Mouse (Mus musculus) embryonic facial prominence, embryonic 11.5 days (tissue): Measurements from ENCODE around the gene Fcrl1. TPM values are rescaled to one million over a fixed set of nuclear protein-coding genes. Genes with fewer than 3 reads are reported as not detected.

Experiments
- ATAC-seq: fragments of 200-750 bp; cut with Nextera tagmentation; replicated peaks from 2 replicates; pipeline ENCODE4 v1.8.0; 2017; ENCODE audit warnings: low read depth; ENCODE audit not compliant: insufficient number of reproducible peaks, low FRiP score, low TSS enrichment
- DNase-seq: peaks from one replicate; pipeline ENCODE4 v3.0.0-alpha.2; 2015; ENCODE audit warnings: low spot score
- H3K27ac ChIP-seq: fragments of 300-500 bp; sonication (generic); replicated peaks from 2 replicates; pipeline ENCODE4 v1.5.1; 2014; ENCODE audit warnings: mild to moderate bottlenecking, low read depth, low read length, control low read depth
- H3K27me3 ChIP-seq: fragments of 300-500 bp; sonication (generic); 2 replicates; pipeline ENCODE4 v1.6.1; 2014; ENCODE audit warnings: mild to moderate bottlenecking, low read length, moderate library complexity, mixed read lengths; ENCODE audit not compliant: control insufficient read depth, insufficient read depth
- H3K36me3 ChIP-seq: fragments of 300-500 bp; sonication (generic); replicated peaks from 2 replicates; pipeline ENCODE4 v1.6.1; 2014; ENCODE audit warnings: low read depth, mild to moderate bottlenecking, low read length, moderate library complexity, mixed read lengths; ENCODE audit not compliant: control insufficient read depth, insufficient read depth
- H3K4me1 ChIP-seq: fragments of 300-500 bp; sonication (generic); 2 replicates; pipeline ENCODE4 v1.6.1; 2014; ENCODE audit warnings: low read length, mixed read lengths; ENCODE audit not compliant: control insufficient read depth, insufficient read depth
- H3K4me2 ChIP-seq: fragments of 300-500 bp; sonication (generic); 2 replicates; pipeline ENCODE4 v1.6.1; 2014; ENCODE audit warnings: low read depth, mild to moderate bottlenecking, control low read depth, low read length, moderate library complexity
- H3K4me3 ChIP-seq: fragments of 300-500 bp; sonication (generic); 2 replicates; pipeline ENCODE4 v1.5.1; 2014; ENCODE audit warnings: low read depth, low read length, control low read depth
- H3K9ac ChIP-seq: fragments of 300-500 bp; sonication (generic); replicated peaks from 2 replicates; pipeline ENCODE4 v1.6.1; 2014; ENCODE audit warnings: mild to moderate bottlenecking, control low read depth, low read length
- H3K9me3 ChIP-seq: fragments of 300-500 bp; sonication (generic); replicated peaks from 2 replicates; pipeline ENCODE4 v1.6.1; 2016; ENCODE audit warnings: mild to moderate bottlenecking, low read length, inconsistent platforms, mixed read lengths; ENCODE audit not compliant: control insufficient read depth
- WGBS: fragments of 180-500 bp; shearing (Covaris S2); extraction: QIAGEN DNeasy Blood & Tissue Kit; methylation state at CpG from one replicate; pipeline ENCODE4 v1.1.7; 2014; 5-methylcytosine and 5-hydroxymethylcytosine counted together
- polyA plus RNA-seq: library from polyadenylated mRNA; unstranded; fragments of >200 nt; fragmentation: Nextera tagmentation; extraction: Ambion mirVana; gene quantifications from 2 replicates; pipeline ENCODE4 v1.2.1, GENCODE M21; 2014

The Fcrl1 gene
- polyA plus RNA-seq, 1 experiment from 2014 or later: not detected

DNA sequence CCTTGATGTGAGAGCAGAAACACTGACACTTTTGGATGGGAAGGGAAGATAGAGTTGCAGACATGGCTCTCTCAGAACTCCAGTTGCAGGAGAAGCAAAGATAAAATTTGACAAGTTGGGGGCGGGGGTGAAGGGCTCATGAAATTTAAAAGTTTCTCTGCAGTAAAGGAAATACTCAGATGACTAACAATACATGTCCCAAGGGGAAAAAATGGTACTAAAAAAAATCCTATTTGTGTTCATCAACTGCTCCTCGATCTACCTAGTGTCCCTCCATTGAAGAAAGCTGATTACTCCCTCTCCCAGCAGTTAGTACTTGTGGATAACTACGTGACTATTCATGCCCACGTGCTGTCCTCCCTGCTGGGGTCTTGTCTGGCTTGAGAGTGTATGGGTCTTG lies 22.6 kb downstream of the Fcrl1 start:
- 62% methylated on average over 4 of the region's 4 CpGs for WGBS
- ATAC-seq: no peak
- Histone ChIP-seq H3K27me3 (no peaks in the 10 kb centered on the region), H3K9me3 (no peaks in the 10 kb centered on the region), H3K27ac (no peak overlapping the region), H3K9ac (no peak overlapping the region), H3K36me3 (no peaks in the 10 kb centered on the region), H3K4me2 (no peak overlapping the region), H3K4me3 (no peak overlapping the region), H3K4me1 (no peaks in the 10 kb centered on the region)
- DNase-seq: no peak

- no peak overlapping the region for H3K4me2 ChIP-seq
- 91% methylated on average over 4 of the region's 4 CpGs for WGBS
- no peak overlapping the region for H3K9ac ChIP-seq
- no peak for ATAC-seq
- H3K27me3 ChIP-seq: no peaks in the 10 kb centered on the region
- no peak overlapping the region for H3K4me3 ChIP-seq
- no peak for DNase-seq
- H3K27ac ChIP-seq: no peak overlapping the region
- H3K9me3 ChIP-seq: no peaks in the 10 kb centered on the region
- H3K4me1 ChIP-seq: no peaks in the 10 kb centered on the region
- H3K36me3 ChIP-seq: no peaks in the 10 kb centered on the region
These were observed 23.7 kb downstream of the Fcrl1 start for GRCm38 (mm10) chr3:87399906-87400305.

GRCm38 (mm10) chr3:87401321-87401720 lies 25.1 kb downstream of the Fcrl1 start:
- Histone ChIP-seq H3K4me2 (no peak overlapping the region), H3K27ac (no peak overlapping the region), H3K9ac (no peak overlapping the region), H3K36me3 (no peaks in the 10 kb centered on the region), H3K27me3 (no peaks in the 10 kb centered on the region), H3K9me3 (no peaks in the 10 kb centered on the region), H3K4me3 (no peak overlapping the region), H3K4me1 (no peaks in the 10 kb centered on the region)
- no peak for ATAC-seq
- 65% methylated on average over 5 of the region's 5 CpGs for WGBS
- no peak for DNase-seq

GRCm38 (mm10) chr3:87408171-87408570 lies 32.0 kb downstream of the Fcrl1 start:
- H3K9ac ChIP-seq: no peak overlapping the region
- ATAC-seq (no peak), DNase-seq (peak; percentile 41)
- H3K4me3 ChIP-seq: no peak overlapping the region
- H3K4me2 ChIP-seq: no peak overlapping the region
- no peaks in the 10 kb centered on the region for H3K27me3 ChIP-seq
- no peaks in the 10 kb centered on the region for H3K36me3 ChIP-seq
- H3K27ac ChIP-seq: no peak overlapping the region
- 33% methylated on average over 4 of the region's 4 CpGs for WGBS
- H3K4me1 ChIP-seq: no peaks in the 10 kb centered on the region
- H3K9me3 ChIP-seq: no peaks in the 10 kb centered on the region

GRCm38 (mm10) chr3:87409196-87409935 lies 33.2 kb downstream of the Fcrl1 start:
- DNase-seq (no peak), ATAC-seq (no peak)
- H3K27ac ChIP-seq: no peak overlapping the region
- H3K9me3 ChIP-seq: no peaks in the 10 kb centered on the region
- WGBS: 78% methylated on average over 4 of the region's 4 CpGs
- no peak overlapping the region for H3K4me3 ChIP-seq
- H3K4me1 ChIP-seq: no peaks in the 10 kb centered on the region
- H3K4me2 ChIP-seq: no peak overlapping the region
- no peaks in the 10 kb centered on the region for H3K36me3 ChIP-seq
- no peaks in the 10 kb centered on the region for H3K27me3 ChIP-seq
- no peak overlapping the region for H3K9ac ChIP-seq

DNA sequence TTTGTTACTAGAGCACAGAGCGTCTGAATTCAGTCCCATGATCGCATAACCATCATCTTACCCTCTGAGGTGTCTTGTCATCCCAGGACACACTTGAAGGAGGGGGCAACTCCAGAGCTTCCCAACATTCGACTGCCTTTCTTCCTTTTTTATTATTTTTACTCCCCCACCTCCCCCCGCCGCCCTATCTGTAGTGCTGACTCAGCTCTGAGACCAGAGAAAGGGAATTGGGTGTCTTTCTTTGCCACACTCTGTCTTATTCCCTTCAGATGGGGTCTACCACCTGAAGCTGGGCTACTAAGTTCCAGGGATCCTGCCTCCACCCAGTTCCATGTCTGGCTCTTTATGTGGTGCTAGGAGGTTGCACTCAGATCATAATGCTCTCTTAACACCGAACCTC lies 34.4 kb downstream of the Fcrl1 start:
- DNase-seq (no peak), ATAC-seq (no peak)
- no peaks in the 10 kb centered on the region for H3K27me3 ChIP-seq
- H3K4me2 ChIP-seq: no peak overlapping the region
- H3K27ac ChIP-seq: no peak overlapping the region
- no peaks in the 10 kb centered on the region for H3K9me3 ChIP-seq
- no peaks in the 10 kb centered on the region for H3K36me3 ChIP-seq
- H3K9ac ChIP-seq: no peak overlapping the region
- WGBS: 85% methylated on average over 6 of the region's 6 CpGs
- no peak overlapping the region for H3K4me3 ChIP-seq
- H3K4me1 ChIP-seq: no peaks in the 10 kb centered on the region

DNA sequence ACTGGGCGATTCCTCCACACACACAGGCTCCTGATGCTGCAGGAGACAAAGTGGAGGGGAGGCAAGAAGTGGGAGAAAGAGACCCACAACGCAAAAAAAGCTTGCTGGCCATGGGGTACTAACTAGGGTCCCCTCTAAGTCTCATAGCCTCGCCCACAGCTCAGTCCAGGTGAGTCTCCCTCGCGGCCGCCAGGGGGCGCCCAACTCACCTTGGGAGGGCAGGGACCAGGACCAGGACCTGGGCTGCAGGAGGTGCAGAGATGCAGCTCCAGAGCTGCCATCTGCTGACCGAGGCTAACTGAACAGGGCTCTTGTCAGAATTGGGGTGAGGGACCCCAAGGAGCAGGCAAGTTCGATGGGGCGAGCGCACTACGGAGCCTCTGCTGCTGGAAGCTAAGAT lies 35.0 kb downstream of the Fcrl1 start:
- no peak overlapping the region for H3K4me2 ChIP-seq
- no peak for ATAC-seq

DNA sequence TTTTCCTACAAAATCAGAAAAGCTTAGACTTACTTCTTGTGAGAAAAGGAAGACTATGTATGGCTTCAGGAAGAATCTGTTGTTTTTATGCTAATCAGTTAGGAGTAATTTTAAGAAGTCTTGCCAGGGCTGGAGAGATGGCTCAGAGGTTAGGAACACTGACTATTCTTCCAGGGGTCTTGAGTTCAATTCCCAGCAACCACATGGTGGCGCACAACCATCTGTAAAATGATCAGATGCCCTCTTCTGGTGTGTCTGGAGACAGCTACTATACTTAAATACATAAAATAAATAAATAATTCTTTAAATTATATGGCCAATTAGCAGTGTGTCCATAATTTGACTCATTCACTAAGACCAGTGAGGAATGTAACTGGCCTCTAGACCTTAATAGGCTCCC lies 44.5 kb downstream of the Fcrl1 start:
- ATAC-seq: no peak
- WGBS: 56% methylated on average over 1 of the region's 1 CpGs

More for the DNA sequence above, 35.0 kb downstream of the Fcrl1 start:
- H3K27ac ChIP-seq: no peak overlapping the region
- no peaks in the 10 kb centered on the region for H3K9me3 ChIP-seq
- H3K4me3 ChIP-seq: no peak overlapping the region
- 12% methylated on average over 12 of the region's 12 CpGs for WGBS
- peak; percentile 76 for DNase-seq
- H3K4me1 ChIP-seq: no peaks in the 10 kb centered on the region
- H3K9ac ChIP-seq: no peak overlapping the region
- H3K36me3 ChIP-seq: no peaks in the 10 kb centered on the region
- no peaks in the 10 kb centered on the region for H3K27me3 ChIP-seq

More for the DNA sequence above, 44.5 kb downstream of the Fcrl1 start:
- Histone ChIP-seq H3K36me3 (no peaks in the 10 kb centered on the region), H3K27ac (no peak overlapping the region), H3K4me2 (no peak overlapping the region), H3K27me3 (no peaks in the 10 kb centered on the region), H3K9ac (no peak overlapping the region), H3K4me3 (no peak overlapping the region), H3K9me3 (no peaks in the 10 kb centered on the region), H3K4me1 (no peaks in the 10 kb centered on the region)
- no peak for DNase-seq
